Mouse (Mus musculus) lung, embryonic 14.5 days (tissue): ENCODE results near the gene Hecw2. TPM values are rescaled to one million over a fixed set of nuclear protein-coding genes. Genes with fewer than 3 reads are reported as not detected.

ENCODE experiments used
- ATAC-seq: fragments of 200-750 bp; cut with Nextera tagmentation; 2 replicates; pipeline ENCODE4 v1.8.0; 2017; ENCODE audit warnings: mild to moderate bottlenecking, moderate TSS enrichment, moderate library complexity; ENCODE audit not compliant: insufficient read depth
- DNase-seq: peaks from one replicate; pipeline ENCODE4 v3.0.0-alpha.2; 2015
- H3K27ac ChIP-seq: fragments of 300-500 bp; sonication (generic); 2 replicates; pipeline ENCODE4 v1.5.1; 2014; ENCODE audit warnings: low read depth, mild to moderate bottlenecking, moderate library complexity
- H3K27me3 ChIP-seq: fragments of 300-500 bp; sonication (generic); 2 replicates; pipeline ENCODE4 v1.6.1; 2014; ENCODE audit warnings: low read length, control low read depth; ENCODE audit not compliant: insufficient read depth
- H3K36me3 ChIP-seq: fragments of 300-500 bp; sonication (generic); 2 replicates; pipeline ENCODE4 v1.6.1; 2014; ENCODE audit warnings: control low read depth; ENCODE audit not compliant: insufficient read depth
- H3K4me1 ChIP-seq: fragments of 300-500 bp; sonication (generic); 2 replicates; pipeline ENCODE4 v1.6.1; 2014; ENCODE audit warnings: antibody characterized with exemption, control low read depth; ENCODE audit not compliant: insufficient read depth
- H3K4me2 ChIP-seq: fragments of 300-500 bp; sonication (generic); 2 replicates; pipeline ENCODE4 v1.6.1; 2014; ENCODE audit warnings: mild to moderate bottlenecking
- H3K4me3 ChIP-seq: fragments of 300-500 bp; sonication (generic); 2 replicates; pipeline ENCODE4 v1.5.1; 2014; ENCODE audit warnings: low read depth, low read length
- H3K9ac ChIP-seq: fragments of 300-500 bp; sonication (generic); 2 replicates; pipeline ENCODE4 v1.6.1; 2014
- H3K9me3 ChIP-seq: fragments of 300-500 bp; sonication (generic); 2 replicates; pipeline ENCODE4 v1.6.1; 2016; ENCODE audit warnings: low read depth, low read length, control low read depth
- CTCF ChIP-seq: IDR thresholded peaks from 2 replicates; pipeline ENCODE4 v1.5.1; 2016; ENCODE audit warnings: antibody characterized with exemption, low read depth
- WGBS: fragments of 180-500 bp; shearing (Covaris S2); extraction: QIAGEN DNeasy Blood & Tissue Kit; methylation state at CpG from one replicate; pipeline ENCODE4 v1.1.7; 2014; 5-methylcytosine and 5-hydroxymethylcytosine counted together
- polyA plus RNA-seq: library from polyadenylated mRNA; unstranded; fragments of >200 nt; fragmentation: Nextera tagmentation; extraction: Ambion mirVana; gene quantifications from 2 replicates; pipeline ENCODE4 v1.2.1, GENCODE M21; 2014

Gene Hecw2
- 5.3 and 5.8 TPM in 2 replicates for polyA plus RNA-seq

DNA sequence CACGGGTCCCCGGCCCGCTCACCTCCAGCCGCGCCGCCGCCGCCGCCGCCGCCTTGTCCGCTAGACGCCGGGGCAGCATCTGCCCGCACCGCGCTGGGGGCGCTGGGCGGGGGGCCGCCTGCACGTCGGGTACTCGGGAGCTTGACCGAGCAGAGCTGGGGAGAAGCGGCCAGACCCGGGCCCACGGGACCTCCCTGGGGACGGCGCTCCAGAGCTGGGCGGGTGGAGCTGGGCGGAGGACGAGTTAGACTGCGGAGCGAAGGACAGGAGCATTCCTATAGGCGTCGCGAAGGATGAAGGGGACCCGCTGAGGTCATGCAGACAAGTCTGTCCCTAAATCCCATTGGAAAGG, at the start of gene Hecw2:
Gene Hecw2, minus strand, starts transcription at position 215 of the 352 bp plus-strand sequence.
- peak; percentile 70 for DNase-seq

DNA sequence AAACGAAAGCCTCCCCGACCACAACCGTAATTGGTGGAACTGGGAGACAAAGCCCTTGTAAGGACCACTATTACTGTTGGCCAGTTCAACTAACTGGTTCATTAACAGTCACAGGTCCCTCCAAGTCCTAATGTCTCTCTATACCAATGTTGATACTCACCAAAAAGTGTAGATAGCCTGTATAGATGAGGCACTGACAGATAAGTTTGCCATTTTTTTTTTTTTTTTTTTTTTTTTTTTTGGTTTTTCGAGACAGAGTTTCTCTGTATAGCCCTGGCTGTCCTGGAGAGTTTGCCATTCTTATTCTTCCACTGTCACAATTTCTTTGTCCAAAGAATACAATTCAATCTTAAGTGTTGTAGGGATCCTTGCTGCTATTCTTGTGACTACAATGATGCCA, 47.8 kb upstream of the Hecw2 start:
- Histone ChIP-seq H3K4me3 (no peak overlapping the region), H3K27ac (no peak overlapping the region), H3K9ac (no peak overlapping the region), H3K4me1 (no peaks in the 10 kb centered on the region), H3K4me2 (no peak overlapping the region), H3K36me3 (no peaks in the 10 kb centered on the region), H3K9me3 (no peaks in the 10 kb centered on the region), H3K27me3 (no peaks in the 10 kb centered on the region)
- ATAC-seq = no peak
- DNase-seq = no peak
- WGBS = 91% methylated on average over 4 of the region's 4 CpGs
- no peak for TF ChIP-seq CTCF

More for the DNA sequence above, at the start of gene Hecw2:
- peak; percentile 90 for ATAC-seq
- Histone ChIP-seq H3K4me2 (peak within 1 kb of the TSS; percentile 83), H3K4me1 (no peaks in the 10 kb centered on the region), H3K27me3 (peaks cover 4% of the 10 kb centered on the region; the same call in 1 of the 2 replicates), H3K4me3 (peak within 1 kb of the TSS; percentile 75), H3K36me3 (no peaks in the 10 kb centered on the region), H3K9me3 (no peaks in the 10 kb centered on the region), H3K27ac (peak within 1 kb of the TSS; percentile 83), H3K9ac (peak within 1 kb of the TSS; percentile 73)
- TF ChIP-seq CTCF = no peak
- 0% methylated on average over 28 of the region's 38 CpGs for WGBS

DNA sequence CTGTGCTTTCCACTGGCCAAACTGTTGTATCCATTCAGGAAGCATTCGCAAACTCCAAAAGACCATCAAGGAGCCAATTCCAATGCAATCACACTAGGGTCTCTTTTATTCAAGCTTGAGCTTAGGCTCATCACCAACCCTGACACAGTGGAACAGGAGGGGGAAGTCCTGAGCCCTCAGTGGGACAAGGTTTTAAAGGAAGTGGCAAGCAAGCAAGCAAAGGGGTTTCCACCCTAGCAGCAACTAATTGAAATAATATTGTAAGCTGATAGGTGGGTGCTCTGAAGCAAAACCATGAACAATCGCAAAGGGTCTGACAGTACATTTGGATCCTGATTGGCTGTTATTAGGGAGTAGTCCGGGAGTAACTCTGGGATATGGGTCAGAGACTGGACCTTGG, 25.3 kb upstream of the Hecw2 start:
- Histone ChIP-seq H3K9me3 (no peaks in the 10 kb centered on the region), H3K4me1 (no peaks in the 10 kb centered on the region), H3K4me3 (no peak overlapping the region), H3K36me3 (no peaks in the 10 kb centered on the region), H3K9ac (no peak overlapping the region), H3K27me3 (no peaks in the 10 kb centered on the region), H3K27ac (no peak overlapping the region), H3K4me2 (no peak overlapping the region)
- DNase-seq (no peak), ATAC-seq (no peak)
- 94% methylated on average over 3 of the region's 3 CpGs for WGBS
- no peak for TF ChIP-seq CTCF

DNA sequence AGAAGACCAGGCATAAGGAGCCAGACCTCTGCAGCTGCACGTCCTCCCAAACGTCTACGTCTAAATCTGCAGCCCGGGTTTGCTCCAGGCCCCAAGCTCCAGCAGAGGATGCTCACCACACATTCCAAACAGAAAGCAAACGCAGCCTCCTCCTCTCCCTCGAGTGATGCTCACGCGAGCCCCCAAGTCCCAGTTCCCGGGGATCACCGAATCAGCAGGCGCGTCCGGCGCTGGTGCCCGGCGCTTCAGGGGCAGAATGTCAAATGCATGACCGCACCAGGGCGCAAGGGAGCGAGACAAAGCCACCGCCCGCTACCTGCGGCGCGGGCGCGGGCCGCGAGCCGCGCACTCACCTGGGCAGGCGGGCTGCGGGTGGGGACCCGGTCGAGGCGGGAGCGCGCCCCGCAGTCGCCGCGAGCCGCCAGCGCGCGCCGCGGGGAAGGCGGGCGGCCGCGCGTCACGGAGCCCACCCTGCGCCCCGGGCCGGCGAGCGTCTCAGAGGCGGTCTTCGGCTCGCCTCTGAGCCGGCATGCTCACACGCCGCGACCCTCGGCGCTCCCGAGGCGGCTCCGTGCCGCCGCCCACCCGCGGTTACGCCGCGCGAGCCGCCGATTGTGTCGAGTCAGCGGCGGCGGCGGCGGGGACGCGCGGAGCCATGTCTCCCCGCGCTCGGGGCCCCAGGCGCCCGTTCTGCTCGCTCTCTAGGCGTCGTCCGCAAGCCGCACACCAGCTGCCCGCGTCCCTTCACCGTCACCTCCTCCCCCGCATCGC, 600 bp downstream of the Hecw2 start:
- no peak for TF ChIP-seq CTCF
- ATAC-seq (peak; percentile 84), DNase-seq (peak; percentile 78)
- Histone ChIP-seq H3K4me3 (peak overlapping the region; percentile 75), H3K36me3 (no peaks in the 10 kb centered on the region), H3K27ac (peak overlapping the region; percentile 83), H3K4me2 (peak overlapping the region; percentile 83), H3K4me1 (no peaks in the 10 kb centered on the region), H3K9ac (peak overlapping the region; percentile 73), H3K27me3 (peaks cover 4% of the 10 kb centered on the region; the same call in 1 of the 2 replicates), H3K9me3 (no peaks in the 10 kb centered on the region)
- WGBS = under 1% methylated on average over 94 of the region's 104 CpGs

DNA sequence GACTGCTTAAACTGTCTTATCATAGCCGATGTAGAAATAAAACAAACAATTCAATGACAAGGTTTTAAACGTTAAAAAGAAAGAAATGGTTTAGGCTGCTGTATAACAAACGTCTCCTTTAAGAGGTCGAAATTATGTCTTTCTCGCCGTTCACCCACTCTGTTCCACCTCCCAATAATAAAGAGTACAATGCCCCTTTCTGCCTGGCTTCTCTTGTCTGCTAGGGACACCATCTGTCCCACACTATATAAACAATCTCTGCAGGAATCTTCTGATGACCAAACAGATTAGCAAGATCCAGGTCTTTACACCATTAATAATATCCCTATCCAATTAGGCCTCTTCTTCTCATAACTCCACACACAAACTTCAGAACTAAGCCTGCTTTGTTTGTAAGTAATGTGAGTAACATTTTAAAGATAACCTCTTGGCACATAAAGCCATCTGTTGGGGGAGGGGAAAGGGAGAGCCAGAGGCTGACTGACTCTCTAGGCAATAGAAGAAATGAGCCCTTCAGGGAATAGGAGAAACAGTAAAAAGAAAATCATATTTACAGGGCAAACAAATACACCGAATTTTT, 1.7 kb downstream of the Hecw2 start:
- H3K4me2 ChIP-seq = peak overlapping the region; percentile 83
- peak overlapping the region; percentile 75; the same call in 1 of the 2 replicates for H3K4me3 ChIP-seq
- peaks cover 4% of the 10 kb centered on the region; the same call in 1 of the 2 replicates for H3K27me3 ChIP-seq
- peak; percentile 29 for DNase-seq
- H3K9me3 ChIP-seq = no peaks in the 10 kb centered on the region
- ATAC-seq = no peak
- H3K9ac ChIP-seq = no peak overlapping the region
- no peak for TF ChIP-seq CTCF
- 19% methylated on average over 7 of the region's 7 CpGs for WGBS
- no peaks in the 10 kb centered on the region for H3K4me1 ChIP-seq
- no peaks in the 10 kb centered on the region for H3K36me3 ChIP-seq
- H3K27ac ChIP-seq = no peak overlapping the region

DNA sequence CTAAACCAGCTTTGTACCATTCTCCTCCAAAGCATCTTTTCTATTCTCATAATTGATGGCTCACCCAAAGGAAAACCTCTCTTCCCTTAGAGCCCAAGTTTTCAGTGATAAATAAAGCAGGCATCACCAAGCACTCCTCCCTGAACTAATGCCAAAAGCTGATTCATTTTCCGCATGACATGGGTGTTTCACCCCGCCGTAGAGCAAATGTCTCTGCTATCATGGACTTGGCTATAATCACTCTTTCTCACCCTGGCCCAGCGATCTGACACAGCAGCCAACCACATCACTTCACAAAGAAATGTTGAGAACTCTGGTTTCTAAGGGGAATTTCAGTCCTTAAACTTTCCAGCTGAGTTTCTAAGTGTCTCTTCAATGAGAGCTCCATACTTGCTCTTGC, 7.4 kb downstream of the Hecw2 start:
- Histone ChIP-seq H3K9ac (no peak overlapping the region), H3K27ac (no peak overlapping the region), H3K4me1 (no peaks in the 10 kb centered on the region), H3K9me3 (no peaks in the 10 kb centered on the region), H3K36me3 (no peaks in the 10 kb centered on the region), H3K27me3 (no peaks in the 10 kb centered on the region), H3K4me2 (no peak overlapping the region), H3K4me3 (no peak overlapping the region)
- DNase-seq (peak; percentile 63), ATAC-seq (peak; percentile 66)
- TF ChIP-seq CTCF = no peak
- WGBS = 25% methylated on average over 4 of the region's 4 CpGs

DNA sequence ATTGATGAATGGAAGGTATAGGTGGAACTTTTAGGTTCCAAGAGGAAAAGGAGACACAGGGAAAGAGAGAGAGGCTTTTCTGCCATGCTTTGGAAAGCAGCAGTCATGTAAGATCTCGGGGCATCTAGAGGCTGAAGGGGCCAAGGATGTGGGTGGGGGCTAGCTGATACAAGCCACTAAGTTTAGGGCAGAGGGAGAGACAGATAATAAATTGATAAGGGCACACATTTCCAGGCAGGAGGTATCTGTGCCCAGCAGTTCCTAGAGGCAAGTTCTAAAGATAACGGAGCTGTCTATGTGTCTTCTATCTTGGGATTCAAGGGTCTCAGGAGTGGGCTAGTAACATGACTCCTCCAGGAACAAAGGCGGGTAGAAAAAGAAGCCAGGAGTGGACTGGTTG, 8.6 kb downstream of the Hecw2 start:
- ATAC-seq (no peak), DNase-seq (no peak)
- Histone ChIP-seq H3K4me1 (no peaks in the 10 kb centered on the region), H3K4me2 (no peak overlapping the region), H3K9me3 (no peaks in the 10 kb centered on the region), H3K27me3 (no peaks in the 10 kb centered on the region), H3K4me3 (no peak overlapping the region), H3K27ac (no peak overlapping the region), H3K9ac (no peak overlapping the region), H3K36me3 (no peaks in the 10 kb centered on the region)
- TF ChIP-seq CTCF = no peak
- WGBS = 49% methylated on average over 3 of the region's 3 CpGs
